Mouse (Mus musculus) lung, embryonic 15.5 days (tissue): ENCODE data around the gene Tmem199. TPM values are rescaled to one million over a fixed set of nuclear protein-coding genes. Genes with fewer than 3 reads are reported as not detected.
"Not testable (repeated sequence)": the region's sequence is repeated elsewhere in the genome, so short reads cannot be mapped to it uniquely, and the experiment has no call there.

Source experiments
- ATAC-seq: fragments of 200-750 bp; cut with Nextera tagmentation; 2 replicates; pipeline ENCODE4 v1.8.0; 2017; ENCODE audit warnings: moderate number of reproducible peaks, borderline replicate concordance; ENCODE audit not compliant: low FRiP score, low TSS enrichment; ENCODE audit errors: extremely low read depth
- H3K27ac ChIP-seq: fragments of 300-500 bp; sonication (generic); 2 replicates; pipeline ENCODE4 v1.5.1; 2015; ENCODE audit warnings: moderate library complexity, mild to moderate bottlenecking, inconsistent platforms
- H3K27me3 ChIP-seq: fragments of 300-500 bp; sonication (generic); 2 replicates; pipeline ENCODE4 v1.6.1; 2015; ENCODE audit warnings: inconsistent platforms
- H3K36me3 ChIP-seq: fragments of 300-500 bp; sonication (generic); 2 replicates; pipeline ENCODE4 v1.6.1; 2015; ENCODE audit warnings: inconsistent platforms
- H3K4me1 ChIP-seq: fragments of 300-500 bp; sonication (generic); 2 replicates; pipeline ENCODE4 v1.6.1; 2015; ENCODE audit warnings: inconsistent platforms
- H3K4me2 ChIP-seq: fragments of 300-500 bp; sonication (generic); 2 replicates; pipeline ENCODE4 v1.6.1; 2015; ENCODE audit warnings: inconsistent platforms, mild to moderate bottlenecking, moderate library complexity
- H3K4me3 ChIP-seq: fragments of 300-500 bp; sonication (generic); 2 replicates; pipeline ENCODE4 v1.5.1; 2015; ENCODE audit warnings: mild to moderate bottlenecking, inconsistent platforms
- H3K9ac ChIP-seq: fragments of 300-500 bp; sonication (generic); 2 replicates; pipeline ENCODE4 v1.6.1; 2015; ENCODE audit warnings: inconsistent platforms
- H3K9me3 ChIP-seq: fragments of 300-500 bp; sonication (generic); 2 replicates; pipeline ENCODE4 v1.6.1; 2016; ENCODE audit warnings: inconsistent platforms
- WGBS: fragments of 180-500 bp; shearing (Covaris S2); methylation state at CpG from one replicate; pipeline ENCODE4 v1.1.7; 2015; 5-methylcytosine and 5-hydroxymethylcytosine counted together
- polyA plus RNA-seq: library from polyadenylated mRNA; unstranded; fragments of >200 nt; fragmentation: Nextera tagmentation; extraction: Ambion mirVana; gene quantifications from 2 replicates; pipeline ENCODE4 v1.2.1, GENCODE M21; 2015

Tmem199 gene
- polyA plus RNA-seq, 1 experiment from 2014 or later = 48.3 TPM

- Histone ChIP-seq H3K4me1 (peaks cover 13% of the 10 kb centered on the region), H3K9ac (no peak overlapping the region), H3K27me3 (no peaks in the 10 kb centered on the region), H3K27ac (no peak overlapping the region), H3K4me2 (no peak overlapping the region), H3K9me3 (no peaks in the 10 kb centered on the region), H3K36me3 (peaks cover 35% of the 10 kb centered on the region), H3K4me3 (no peak overlapping the region)
- no peak for ATAC-seq
- 92% methylated on average over 7 of the region's 7 CpGs for WGBS
Measured at GRCm38 (mm10) chr11:78544449-78545111, 32.6 kb upstream of the Tmem199 start.

GRCm38 (mm10) chr11:78540358-78540757 is 28.4 kb upstream of the Tmem199 start:
- 55% methylated on average over 3 of the region's 3 CpGs for WGBS
- Histone ChIP-seq H3K27me3 (no peaks in the 10 kb centered on the region), H3K9ac (no peak overlapping the region), H3K9me3 (no peaks in the 10 kb centered on the region), H3K4me2 (no peak overlapping the region), H3K36me3 (peaks cover 42% of the 10 kb centered on the region), H3K27ac (no peak overlapping the region), H3K4me3 (no peak overlapping the region), H3K4me1 (peaks cover 16% of the 10 kb centered on the region)
- no peak for ATAC-seq

GRCm38 (mm10) chr11:78536690-78537084 is 24.7 kb upstream of the Tmem199 start:
- Histone ChIP-seq H3K36me3 (peaks cover 29% of the 10 kb centered on the region), H3K9ac (peak overlapping the region; percentile 72), H3K4me2 (peak overlapping the region; percentile 73), H3K9me3 (no peaks in the 10 kb centered on the region), H3K4me1 (peaks cover 28% of the 10 kb centered on the region), H3K4me3 (peak overlapping the region; percentile 65), H3K27me3 (no peaks in the 10 kb centered on the region), H3K27ac (peak overlapping the region; percentile 65)
- peak; percentile 10; the same call in 1 of the 2 replicates for ATAC-seq
- WGBS = 2% methylated on average over 14 of the region's 14 CpGs

- peak; percentile 98 for ATAC-seq
- Histone ChIP-seq H3K27me3 (no peaks in the 10 kb centered on the region), H3K4me1 (peaks cover 28% of the 10 kb centered on the region), H3K36me3 (peaks cover 27% of the 10 kb centered on the region), H3K9ac (peak within 1 kb of the TSS; percentile 72), H3K4me3 (peak within 1 kb of the TSS; percentile 65), H3K4me2 (peak within 1 kb of the TSS; percentile 73), H3K9me3 (no peaks in the 10 kb centered on the region), H3K27ac (peak within 1 kb of the TSS; percentile 94)
- WGBS = under 1% methylated on average over 52 of the region's 52 CpGs
Measured at GRCm38 (mm10) chr11:78536080-78536689, 24.2 kb upstream of the Tmem199 start, which contains the start of the genes Tnfaip1 and Ift20. Tnfaip1 (minus strand) TSS chr11:78536332. Ift20 (plus strand) TSS chr11:78536361.

GRCm38 (mm10) chr11:78535376-78536079 is 23.6 kb upstream of the Tmem199 start:
- ATAC-seq = peak; percentile 6; the same call in 1 of the 2 replicates

GRCm38 (mm10) chr11:78534516-78534915 is 22.5 kb upstream of the Tmem199 start:
- Histone ChIP-seq H3K4me2 (peak overlapping the region; percentile 73), H3K4me1 (peaks cover 31% of the 10 kb centered on the region), H3K9ac (no peak overlapping the region), H3K36me3 (peaks cover 18% of the 10 kb centered on the region), H3K27ac (peak overlapping the region; percentile 94; the same call in 1 of the 2 replicates), H3K4me3 (peak overlapping the region; percentile 65), H3K9me3 (no peaks in the 10 kb centered on the region), H3K27me3 (no peaks in the 10 kb centered on the region)
- 63% methylated on average over 4 of the region's 4 CpGs for WGBS
- no peak for ATAC-seq

More at GRCm38 (mm10) chr11:78535376-78536079, 23.6 kb upstream of the Tmem199 start:
- H3K4me1 ChIP-seq = peaks cover 28% of the 10 kb centered on the region
- H3K27me3 ChIP-seq = no peaks in the 10 kb centered on the region
- peak overlapping the region; percentile 70 for H3K9ac ChIP-seq
- peak overlapping the region; percentile 73 for H3K4me2 ChIP-seq
- H3K4me3 ChIP-seq = peak overlapping the region; percentile 65
- peaks cover 21% of the 10 kb centered on the region for H3K36me3 ChIP-seq
- H3K27ac ChIP-seq = peak overlapping the region; percentile 94
- WGBS = under 1% methylated on average over 23 of the region's 23 CpGs
- H3K9me3 ChIP-seq = no peaks in the 10 kb centered on the region

GRCm38 (mm10) chr11:78531515-78531914 is 19.5 kb upstream of the Tmem199 start:
- Histone ChIP-seq H3K27ac (peak overlapping the region; percentile 64), H3K36me3 (peaks cover 39% of the 10 kb centered on the region), H3K4me2 (peak overlapping the region; percentile 16; the same call in 1 of the 2 replicates), H3K4me1 (peaks cover 14% of the 10 kb centered on the region)
- not testable (repeated sequence) for H3K9me3 ChIP-seq, ATAC-seq, H3K9ac ChIP-seq, H3K4me3 ChIP-seq, H3K27me3 ChIP-seq
- 81% methylated on average over 9 of the region's 10 CpGs for WGBS

- Histone ChIP-seq H3K27ac (peak overlapping the region; percentile 64), H3K9ac (no peak overlapping the region), H3K36me3 (peaks cover 44% of the 10 kb centered on the region), H3K4me2 (peak overlapping the region; percentile 16; the same call in 1 of the 2 replicates), H3K4me1 (peaks cover 14% of the 10 kb centered on the region), H3K27me3 (no peaks in the 10 kb centered on the region), H3K9me3 (no peaks in the 10 kb centered on the region), H3K4me3 (no peak overlapping the region)
- WGBS = 51% methylated on average over 6 of the region's 6 CpGs
- ATAC-seq = no peak
Measured at GRCm38 (mm10) chr11:78531046-78531445, 19.1 kb upstream of the Tmem199 start.

GRCm38 (mm10) chr11:78530001-78530400 is 18.0 kb upstream of the Tmem199 start:
- Histone ChIP-seq H3K27ac (no peak overlapping the region; the same call in 1 of the 2 replicates), H3K9me3 (no peaks in the 10 kb centered on the region), H3K27me3 (no peaks in the 10 kb centered on the region), H3K4me3 (no peak overlapping the region), H3K4me1 (peaks cover 12% of the 10 kb centered on the region), H3K36me3 (peaks cover 54% of the 10 kb centered on the region), H3K9ac (no peak overlapping the region), H3K4me2 (no peak overlapping the region)
- ATAC-seq = no peak
- WGBS = 86% methylated on average over 12 of the region's 12 CpGs

- WGBS = 87% methylated on average over 9 of the region's 9 CpGs
- no peak for ATAC-seq
Measured at GRCm38 (mm10) chr11:78528714-78529113, 16.7 kb upstream of the Tmem199 start.

GRCm38 (mm10) chr11:78524838-78525237 is 12.9 kb upstream of the Tmem199 start:
- H3K36me3 ChIP-seq = peaks cover 96% of the 10 kb centered on the region
- H3K9me3 ChIP-seq = no peaks in the 10 kb centered on the region
- no peak overlapping the region for H3K9ac ChIP-seq
- H3K27me3 ChIP-seq = no peaks in the 10 kb centered on the region
- H3K4me3 ChIP-seq = no peak overlapping the region
- H3K27ac ChIP-seq = 0 out of 2 replicates have a peak overlapping the region, but pooled peaks have one; percentile 2
- H3K4me1 ChIP-seq = no peaks in the 10 kb centered on the region
- no peak for ATAC-seq
- WGBS = 63% methylated on average over 2 of the region's 2 CpGs
- H3K4me2 ChIP-seq = no peak overlapping the region

More at GRCm38 (mm10) chr11:78528714-78529113, 16.7 kb upstream of the Tmem199 start:
- Histone ChIP-seq H3K27ac (no peak overlapping the region), H3K4me1 (0 out of 2 replicates have a peak, but pooled peaks cover 3% of the 10 kb centered on the region), H3K36me3 (peaks cover 67% of the 10 kb centered on the region), H3K9ac (no peak overlapping the region), H3K4me2 (no peak overlapping the region), H3K27me3 (no peaks in the 10 kb centered on the region), H3K4me3 (no peak overlapping the region), H3K9me3 (no peaks in the 10 kb centered on the region)
